Mouse (Mus musculus) T-cell, adult 2 months (primary cell): ENCODE results near the gene Olfr1107.

Experiments used
- DNase-seq: peaks from one replicate; pipeline ENCODE4 v3.0.0; 2022; ENCODE audit warnings: low spot score

The Olfr1107 gene

DNA sequence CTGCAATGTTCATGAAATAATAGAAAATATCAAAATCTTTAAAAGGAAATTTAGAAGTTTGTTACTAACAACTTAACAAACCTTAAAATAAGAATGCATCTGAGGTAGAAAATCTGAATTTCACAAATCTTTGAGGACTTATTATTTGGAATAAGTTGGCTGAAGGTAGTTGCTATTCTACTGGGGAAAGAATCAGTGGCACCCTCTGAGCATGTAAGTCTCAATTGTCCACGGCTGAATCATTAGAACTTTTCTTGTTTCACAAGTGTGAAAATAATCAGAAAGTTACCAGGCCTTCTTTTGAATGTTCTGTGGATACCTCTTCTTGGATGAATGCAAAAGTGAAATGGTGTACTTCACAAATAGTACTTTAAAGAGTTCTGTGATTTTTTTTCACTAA, at the start of gene Olfr1107:
Gene Olfr1107, minus strand, starts transcription at position 101 of the 400 bp plus-strand sequence.
- no peak for DNase-seq

DNA sequence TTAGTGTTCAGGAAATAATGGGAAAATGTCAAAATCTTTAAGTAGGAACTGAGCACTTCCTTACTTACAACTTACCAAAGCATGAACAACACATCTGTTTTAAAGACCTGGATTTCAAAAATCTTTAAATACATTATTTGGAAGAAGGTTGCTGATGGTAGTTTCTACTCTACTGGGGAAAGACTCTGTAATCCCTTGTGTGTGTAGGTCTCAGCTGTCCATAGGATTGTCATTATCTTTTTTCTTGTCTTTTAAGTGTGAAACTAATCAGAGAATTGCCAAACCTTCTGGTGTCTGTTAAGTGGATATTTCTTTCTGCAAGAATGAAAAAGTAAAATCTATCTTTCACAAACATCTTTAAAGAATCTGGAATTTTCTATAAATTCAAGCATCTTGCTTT, 38.9 kb upstream of the Olfr1107 start, which contains the start of gene Olfr259:
Gene Olfr259, minus strand, starts transcription at position 101 of the 400 bp plus-strand sequence.
- DNase-seq: no peak

DNA sequence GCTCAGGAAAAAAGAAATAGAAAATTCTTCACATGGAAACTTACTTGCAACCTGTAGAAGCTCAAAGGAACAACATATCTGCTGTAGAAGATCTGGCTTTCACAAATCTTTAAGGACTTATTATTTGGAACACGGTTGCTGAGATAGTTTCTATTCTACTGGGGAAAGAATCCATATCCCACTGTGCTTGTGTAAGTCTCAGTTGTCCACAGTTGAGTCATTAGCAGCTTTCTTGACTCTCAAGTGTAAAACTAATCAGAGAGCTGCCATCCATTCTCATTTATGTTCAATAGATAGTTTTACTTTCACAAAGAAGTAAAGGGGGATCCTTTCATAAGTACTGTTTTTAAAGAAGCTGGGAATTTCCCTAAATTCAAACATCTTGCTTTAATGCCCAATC, 20.3 kb upstream of the Olfr1107 start, which contains the start of gene Olfr1109:
Gene Olfr1109, minus strand, starts transcription at position 101 of the 400 bp plus-strand sequence.
- DNase-seq: no peak

DNA sequence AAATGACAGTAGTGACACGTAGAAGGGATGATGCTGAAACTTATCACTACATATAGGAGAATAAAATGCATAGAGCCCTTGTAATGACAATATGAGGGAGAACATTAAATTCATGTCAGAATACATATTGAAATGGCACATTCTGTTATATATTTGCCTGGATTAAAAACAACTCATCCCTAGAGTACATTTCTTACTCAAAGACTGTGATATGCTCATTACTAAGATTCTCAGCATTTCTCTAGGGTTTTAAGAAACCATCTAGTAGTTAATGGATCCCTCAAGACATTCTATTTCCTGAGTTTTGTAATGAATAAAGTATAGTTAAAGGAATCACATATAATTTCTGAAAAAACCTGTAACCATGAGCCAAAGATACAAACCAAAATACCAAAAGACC, 23.4 kb downstream of the Olfr1107 start, which contains the start of gene Olfr1106:
Gene Olfr1106, minus strand, starts transcription at position 101 of the 400 bp plus-strand sequence.
- no peak for DNase-seq

DNA sequence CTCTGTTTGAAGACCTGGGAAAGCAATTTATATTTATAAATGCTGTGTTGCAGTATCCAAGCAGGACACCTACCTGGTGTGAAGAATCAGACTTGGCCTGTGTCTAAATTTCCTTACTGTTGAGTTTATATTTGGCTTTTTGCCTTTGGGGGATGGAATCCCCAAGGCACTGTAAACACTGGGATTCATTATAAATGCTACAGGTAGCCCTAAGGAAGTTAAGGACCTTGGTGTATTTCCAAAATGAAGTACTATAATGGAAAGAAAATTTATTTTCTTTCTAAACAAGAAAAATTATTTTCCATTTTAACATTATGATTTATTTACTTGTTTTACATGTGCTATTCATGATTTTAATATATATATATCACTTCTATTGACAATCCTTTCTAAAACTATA, 39.2 kb downstream of the Olfr1107 start, which contains the start of gene Olfr1105:
Gene Olfr1105, minus strand, starts transcription at position 101 of the 400 bp plus-strand sequence.
- no peak for DNase-seq

DNA sequence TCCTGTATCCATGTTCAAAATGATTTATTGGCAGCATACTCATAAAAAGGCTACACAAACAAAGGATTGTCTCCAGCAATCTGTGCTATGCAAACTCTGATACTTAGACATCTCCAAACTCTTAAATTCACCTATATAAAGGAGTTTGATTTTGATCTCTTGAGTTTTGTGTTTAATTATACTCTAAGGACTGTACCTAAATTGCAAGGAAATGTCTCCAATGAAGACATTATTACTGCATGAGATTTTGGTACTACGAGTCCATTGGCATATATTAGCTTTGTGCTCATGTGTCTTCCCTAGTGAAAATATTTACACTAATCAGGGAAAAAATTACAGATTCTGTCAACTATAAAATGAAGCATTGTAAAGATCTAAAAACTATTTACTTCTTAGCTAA, 48.6 kb downstream of the Olfr1107 start, which contains the start of gene Olfr1104:
Gene Olfr1104, minus strand, starts transcription at position 101 of the 400 bp plus-strand sequence.
- DNase-seq: no peak
